Mouse (Mus musculus) limb, embryonic 12.5 days (tissue): ENCODE data around the gene Cercam. TPM values are rescaled to one million over a fixed set of nuclear protein-coding genes. Genes with fewer than 3 reads are reported as not detected.

Experiments
- ATAC-seq: fragments of 200-750 bp; cut with Nextera tagmentation; 2 replicates; pipeline ENCODE4 v1.8.0; 2017; ENCODE audit warnings: low read depth, moderate TSS enrichment; ENCODE audit not compliant: insufficient number of reproducible peaks, insufficient read depth, low FRiP score, low TSS enrichment
- H3K27ac ChIP-seq: fragments of 300-500 bp; sonication (generic); 2 replicates; pipeline ENCODE4 v1.5.1; 2016; ENCODE audit warnings: mild to moderate bottlenecking, moderate library complexity
- H3K27me3 ChIP-seq: fragments of 300-500 bp; sonication (generic); 2 replicates; pipeline ENCODE4 v1.6.1; 2016; ENCODE audit warnings: mild to moderate bottlenecking, moderate library complexity
- H3K36me3 ChIP-seq: fragments of 300-500 bp; sonication (generic); 2 replicates; pipeline ENCODE4 v1.6.1; 2016; ENCODE audit warnings: mild to moderate bottlenecking, moderate library complexity
- H3K4me1 ChIP-seq: fragments of 300-500 bp; sonication (generic); replicated peaks from 2 replicates; pipeline ENCODE4 v1.6.1; 2016
- H3K4me2 ChIP-seq: fragments of 300-500 bp; sonication (generic); 2 replicates; pipeline ENCODE4 v1.6.1; 2016; ENCODE audit warnings: mild to moderate bottlenecking, moderate library complexity
- H3K4me3 ChIP-seq: fragments of 300-500 bp; sonication (generic); replicated peaks from 2 replicates; pipeline ENCODE4 v1.5.1; 2016; ENCODE audit warnings: mild to moderate bottlenecking
- H3K9ac ChIP-seq: fragments of 300-500 bp; sonication (generic); replicated peaks from 2 replicates; pipeline ENCODE4 v1.6.1; 2016; ENCODE audit warnings: mild to moderate bottlenecking, moderate library complexity
- H3K9me3 ChIP-seq: fragments of 300-500 bp; sonication (generic); 2 replicates; pipeline ENCODE4 v1.6.1; 2016; ENCODE audit warnings: mild to moderate bottlenecking, moderate library complexity
- WGBS: fragments of 180-500 bp; shearing (Covaris S2); methylation state at CpG from one replicate; pipeline ENCODE4 v1.1.7; 2016; 5-methylcytosine and 5-hydroxymethylcytosine counted together
- polyA plus RNA-seq: library from polyadenylated mRNA; unstranded; fragments of >200 nt; fragmentation: Nextera tagmentation; extraction: Ambion mirVana; gene quantifications from 2 replicates; pipeline ENCODE4 v1.2.1, GENCODE M21; 2016

Gene Cercam
- polyA plus RNA-seq, 1 experiment from 2014 or later: 15.1 TPM

DNA sequence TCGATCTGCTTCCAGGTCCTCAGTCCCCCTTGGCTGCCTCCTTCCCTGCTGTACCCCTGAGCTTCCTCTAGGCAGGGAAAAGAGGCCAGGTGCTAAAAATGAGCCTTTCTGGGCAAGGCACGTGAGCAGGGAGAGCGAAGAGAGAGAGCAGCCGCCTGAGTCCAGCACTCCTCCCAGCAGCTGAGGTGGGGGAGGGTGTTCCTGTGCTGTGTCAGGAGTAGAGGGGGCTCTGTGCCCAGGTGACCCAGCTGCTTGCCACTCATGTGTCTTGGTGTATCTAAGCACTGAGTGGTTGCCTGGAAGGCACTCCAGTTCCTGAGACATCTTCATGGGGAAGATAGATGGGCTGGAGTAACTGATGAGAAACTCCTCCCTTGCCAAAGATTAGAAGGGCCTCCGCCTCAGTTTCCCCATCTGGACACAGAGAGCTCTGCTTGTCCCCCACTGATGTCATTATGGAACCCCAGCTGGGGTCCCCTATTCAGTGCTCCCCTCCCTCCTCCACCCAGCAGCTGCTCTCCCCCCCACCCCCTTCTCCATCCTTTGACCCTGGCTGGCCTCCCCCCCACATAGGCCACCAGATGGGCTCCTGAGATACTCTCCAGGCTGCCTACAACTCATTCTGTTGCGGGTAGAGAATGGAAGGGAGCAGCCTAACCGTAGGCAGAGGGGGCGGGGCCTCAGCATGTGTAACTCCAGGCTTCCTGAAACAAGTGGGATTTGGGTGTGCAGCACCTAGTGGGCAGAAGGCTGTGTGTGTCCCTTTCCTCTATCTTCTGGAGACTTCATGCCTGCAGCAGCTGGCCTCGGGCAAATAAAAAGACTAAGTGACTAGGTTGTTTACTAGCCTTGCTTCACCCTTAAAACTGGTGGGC is 25.5 kb upstream of the Cercam start:
- Histone ChIP-seq H3K27ac (no peak overlapping the region), H3K9ac (no peak overlapping the region), H3K4me3 (no peak overlapping the region), H3K4me1 (peaks cover 14% of the 10 kb centered on the region), H3K4me2 (no peak overlapping the region), H3K9me3 (no peaks in the 10 kb centered on the region), H3K36me3 (peaks cover 58% of the 10 kb centered on the region), H3K27me3 (peaks cover 60% of the 10 kb centered on the region)
- ATAC-seq: no peak
- WGBS: 63% methylated on average over 9 of the region's 9 CpGs

GRCm38 (mm10) chr2:29844115-29844514 is 24.8 kb upstream of the Cercam start:
- Histone ChIP-seq H3K9me3 (no peaks in the 10 kb centered on the region), H3K4me1 (peaks cover 14% of the 10 kb centered on the region), H3K9ac (no peak overlapping the region), H3K27me3 (peaks cover 66% of the 10 kb centered on the region), H3K36me3 (peaks cover 52% of the 10 kb centered on the region), H3K4me3 (no peak overlapping the region), H3K4me2 (no peak overlapping the region), H3K27ac (no peak overlapping the region)
- no peak for ATAC-seq
- 73% methylated on average over 2 of the region's 2 CpGs for WGBS

DNA sequence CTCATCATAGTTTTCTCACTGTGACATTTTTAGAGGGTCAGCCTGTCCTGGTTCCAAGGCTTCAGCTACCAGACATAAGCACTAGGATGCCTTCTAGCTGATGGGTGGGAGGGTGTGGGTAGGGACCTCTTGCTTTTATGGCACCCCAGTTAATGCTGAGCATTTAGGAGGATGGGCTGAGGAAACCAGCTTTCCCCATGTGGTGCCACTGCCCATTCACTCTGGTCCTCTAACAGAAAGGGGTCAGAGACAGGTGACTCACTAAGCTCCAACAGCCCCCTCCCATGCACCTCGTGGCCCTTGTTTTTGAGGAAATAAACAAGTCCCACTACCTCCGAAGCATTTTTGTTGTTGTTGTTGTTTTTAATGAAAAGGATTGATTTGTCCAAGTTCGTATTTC is 24.3 kb upstream of the Cercam start:
- H3K4me3 ChIP-seq: no peak overlapping the region

GRCm38 (mm10) chr2:29845636-29846035 is 23.3 kb upstream of the Cercam start:
- Histone ChIP-seq H3K9ac (peak overlapping the region; percentile 47; the same call in 1 of the 2 replicates), H3K4me2 (peak overlapping the region; percentile 59), H3K27me3 (peaks cover 77% of the 10 kb centered on the region), H3K4me3 (peak overlapping the region; percentile 38), H3K27ac (no peak overlapping the region), H3K36me3 (peaks cover 39% of the 10 kb centered on the region), H3K9me3 (no peaks in the 10 kb centered on the region), H3K4me1 (peaks cover 14% of the 10 kb centered on the region)
- ATAC-seq: no peak
- 4% methylated on average over 25 of the region's 25 CpGs for WGBS

More for the DNA sequence above, 24.3 kb upstream of the Cercam start:
- H3K9me3 ChIP-seq: no peaks in the 10 kb centered on the region
- 18% methylated on average over 3 of the region's 3 CpGs for WGBS
- H3K4me2 ChIP-seq: no peak overlapping the region
- H3K4me1 ChIP-seq: peaks cover 14% of the 10 kb centered on the region
- H3K9ac ChIP-seq: no peak overlapping the region
- no peak overlapping the region for H3K27ac ChIP-seq
- peaks cover 47% of the 10 kb centered on the region for H3K36me3 ChIP-seq
- H3K27me3 ChIP-seq: peaks cover 69% of the 10 kb centered on the region
- no peak for ATAC-seq

DNA sequence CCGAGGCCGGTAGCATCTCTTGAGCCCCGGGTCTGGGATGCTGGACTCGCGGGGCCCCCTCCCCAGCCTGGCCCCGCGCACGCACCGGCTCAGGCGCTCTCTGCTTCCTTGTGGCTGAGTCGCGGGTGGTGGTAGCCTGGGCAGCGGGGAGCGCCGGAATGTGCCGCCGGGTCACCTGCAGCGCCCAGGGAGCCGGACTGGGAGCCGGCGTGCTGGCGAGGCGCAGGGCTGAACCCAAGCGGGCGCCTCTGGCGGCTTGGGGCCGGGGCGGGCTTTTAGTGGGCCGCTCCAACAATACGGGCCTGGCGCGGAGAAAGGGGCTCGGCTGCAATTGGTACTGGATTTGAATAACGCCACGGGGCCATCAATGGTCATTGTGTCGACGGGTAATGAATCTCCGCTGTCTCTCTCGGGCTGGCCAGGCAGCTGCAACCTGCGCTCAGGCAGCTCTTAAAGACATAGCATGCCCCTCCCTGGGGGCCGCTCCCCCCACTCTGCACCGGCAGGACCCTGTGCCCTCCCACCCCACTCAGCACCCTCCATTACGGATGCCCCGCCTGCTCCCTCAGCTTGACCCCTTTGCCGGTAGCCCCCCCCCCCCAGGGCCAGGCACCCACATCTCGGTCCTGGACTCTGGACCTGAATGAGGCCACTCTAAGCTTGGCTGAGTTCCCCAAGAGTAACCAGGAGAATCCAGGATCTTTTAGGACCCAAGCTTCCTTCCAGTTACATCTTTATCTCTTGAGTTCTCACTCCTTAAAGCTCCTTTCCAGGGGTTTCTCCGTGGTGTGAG is 22.7 kb upstream of the Cercam start:
- H3K27me3 ChIP-seq: peaks cover 78% of the 10 kb centered on the region
- peak overlapping the region; percentile 47; the same call in 1 of the 2 replicates for H3K9ac ChIP-seq
- H3K36me3 ChIP-seq: peaks cover 33% of the 10 kb centered on the region
- no peak overlapping the region for H3K27ac ChIP-seq
- peak overlapping the region; percentile 59 for H3K4me2 ChIP-seq
- H3K9me3 ChIP-seq: no peaks in the 10 kb centered on the region
- ATAC-seq: peak; percentile 4; the same call in 1 of the 2 replicates
- 3% methylated on average over 47 of the region's 47 CpGs for WGBS
- H3K4me1 ChIP-seq: peaks cover 14% of the 10 kb centered on the region
- H3K4me3 ChIP-seq: peak overlapping the region; percentile 38

DNA sequence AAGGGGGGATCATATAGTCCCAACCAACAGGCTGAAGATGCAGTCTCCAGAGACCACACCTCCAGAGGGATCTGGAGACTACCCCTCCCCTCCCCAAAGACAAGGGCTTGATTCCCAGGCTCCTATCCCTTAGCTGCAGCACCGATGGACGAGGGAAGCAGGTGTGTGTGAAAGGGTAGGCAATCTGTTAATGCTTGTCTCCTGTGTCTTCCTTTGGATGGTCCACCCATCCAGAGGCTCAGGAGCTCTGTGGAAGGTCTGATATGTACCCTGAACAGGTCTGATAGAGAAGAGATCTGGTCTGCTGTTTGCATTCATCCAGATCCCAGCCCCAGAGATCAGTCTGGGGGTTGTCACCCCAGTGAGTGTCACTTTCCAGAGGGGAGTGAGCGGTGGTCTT is 22.1 kb upstream of the Cercam start:
- Histone ChIP-seq H3K4me2 (no peak overlapping the region), H3K27ac (no peak overlapping the region), H3K36me3 (peaks cover 27% of the 10 kb centered on the region), H3K4me3 (no peak overlapping the region), H3K9me3 (no peaks in the 10 kb centered on the region), H3K27me3 (peaks cover 78% of the 10 kb centered on the region), H3K9ac (no peak overlapping the region), H3K4me1 (peaks cover 14% of the 10 kb centered on the region)
- 38% methylated on average over 3 of the region's 3 CpGs for WGBS
- ATAC-seq: no peak

- Histone ChIP-seq H3K4me2 (no peak overlapping the region), H3K9ac (no peak overlapping the region), H3K4me3 (no peak overlapping the region), H3K27me3 (peaks cover 71% of the 10 kb centered on the region), H3K4me1 (peaks cover 14% of the 10 kb centered on the region), H3K9me3 (no peaks in the 10 kb centered on the region), H3K36me3 (0 out of 2 replicates have a peak, but pooled peaks cover 7% of the 10 kb centered on the region), H3K27ac (no peak overlapping the region)
- no peak for ATAC-seq
- WGBS: 82% methylated on average over 8 of the region's 8 CpGs
Observed at GRCm38 (mm10) chr2:29849041-29849440, 19.9 kb upstream of the Cercam start.

DNA sequence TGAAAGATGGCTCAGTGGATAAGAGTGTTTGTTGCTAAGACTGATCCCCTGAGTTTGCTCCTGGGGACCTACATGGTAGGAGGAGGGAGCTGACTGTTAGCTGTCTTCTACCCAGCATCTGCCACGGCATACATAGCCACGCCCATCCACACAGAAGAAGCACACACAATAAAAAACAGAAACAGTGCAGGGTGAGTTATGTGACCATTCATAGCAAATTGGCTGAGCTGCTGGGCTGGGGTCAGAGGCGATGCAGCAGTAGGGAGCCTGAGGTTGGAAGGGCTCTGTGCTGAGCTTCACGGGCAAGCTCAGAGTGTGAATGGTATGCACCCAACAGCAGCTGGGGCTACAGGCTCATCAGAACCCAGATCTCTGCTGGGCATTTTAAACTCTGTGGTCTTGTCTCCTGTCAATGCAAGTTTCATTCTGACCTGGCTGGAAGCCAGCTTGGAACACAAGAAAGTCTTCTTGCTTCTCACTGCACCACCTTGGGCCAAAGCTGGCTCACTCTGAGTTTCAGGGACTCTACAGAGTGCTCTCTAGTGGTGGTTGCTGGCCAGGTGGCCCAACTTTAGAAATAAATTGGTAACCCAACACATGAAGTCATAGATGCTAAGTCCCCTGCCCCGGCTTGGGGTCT is 19.0 kb upstream of the Cercam start:
- Histone ChIP-seq H3K27me3 (peaks cover 65% of the 10 kb centered on the region), H3K4me3 (no peak overlapping the region), H3K9me3 (no peaks in the 10 kb centered on the region), H3K9ac (no peak overlapping the region), H3K4me2 (no peak overlapping the region), H3K27ac (no peak overlapping the region), H3K4me1 (peaks cover 14% of the 10 kb centered on the region), H3K36me3 (no peaks in the 10 kb centered on the region)
- ATAC-seq: no peak
- 59% methylated on average over 5 of the region's 5 CpGs for WGBS

DNA sequence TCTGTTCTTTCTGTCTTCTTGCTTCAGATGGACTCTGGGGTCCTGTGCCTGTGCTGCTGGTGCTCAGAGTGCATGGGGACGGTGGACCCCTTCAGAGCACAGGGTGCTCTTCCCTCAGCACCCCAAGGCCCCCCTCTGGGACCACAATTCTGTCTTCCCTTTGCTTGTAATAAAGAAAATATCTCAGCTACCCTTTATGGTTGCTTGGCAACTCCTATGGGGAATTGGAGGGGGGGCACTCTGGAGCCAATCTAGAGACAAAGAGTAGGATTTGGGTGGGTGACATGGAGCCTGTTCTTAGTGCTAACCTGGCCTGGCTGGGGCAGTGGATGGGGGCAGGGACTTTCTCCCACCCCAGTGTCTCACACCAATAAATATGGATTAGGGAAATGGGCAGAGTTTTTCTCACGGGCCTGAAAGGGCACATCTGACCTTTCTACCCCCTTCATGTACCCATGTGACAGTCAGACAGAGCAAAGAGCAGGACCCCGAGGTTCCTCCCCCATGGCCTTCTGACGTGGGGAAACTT is 15.9 kb upstream of the Cercam start:
- H3K9me3 ChIP-seq: no peaks in the 10 kb centered on the region
- 52% methylated on average over 4 of the region's 4 CpGs for WGBS
- no peaks in the 10 kb centered on the region; the same call in 1 of the 2 replicates for H3K4me1 ChIP-seq
- H3K4me3 ChIP-seq: no peak overlapping the region
- H3K27me3 ChIP-seq: peaks cover 51% of the 10 kb centered on the region
- H3K27ac ChIP-seq: no peak overlapping the region
- H3K36me3 ChIP-seq: no peaks in the 10 kb centered on the region
- no peak overlapping the region for H3K9ac ChIP-seq
- H3K4me2 ChIP-seq: no peak overlapping the region
- ATAC-seq: no peak

DNA sequence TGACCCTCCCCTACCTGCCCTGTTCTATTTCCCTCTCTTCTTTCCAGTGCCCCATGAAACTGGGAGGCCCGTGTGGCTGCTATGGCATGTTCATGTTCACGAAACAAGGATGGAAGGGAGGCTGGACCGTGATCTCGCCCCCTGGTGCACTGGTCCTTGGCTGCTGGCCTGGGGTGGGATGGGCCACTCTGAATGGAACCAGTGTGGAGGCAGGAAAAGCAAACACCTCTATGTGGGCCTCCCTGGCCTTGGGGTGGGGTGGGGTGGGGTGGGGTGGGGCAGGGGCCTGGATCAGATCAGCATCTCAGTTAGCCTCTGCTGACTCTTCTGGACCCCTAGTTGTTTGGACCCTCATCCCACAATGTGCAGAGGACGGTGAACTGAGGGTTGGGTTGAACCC is 15.2 kb upstream of the Cercam start:
- H3K36me3 ChIP-seq: no peaks in the 10 kb centered on the region
- no peaks in the 10 kb centered on the region for H3K9me3 ChIP-seq
- 84% methylated on average over 5 of the region's 5 CpGs for WGBS
- no peak overlapping the region for H3K27ac ChIP-seq
- no peak overlapping the region for H3K4me3 ChIP-seq
- ATAC-seq: no peak
- H3K9ac ChIP-seq: no peak overlapping the region
- peaks cover 46% of the 10 kb centered on the region for H3K27me3 ChIP-seq
- H3K4me2 ChIP-seq: no peak overlapping the region
- no peaks in the 10 kb centered on the region; the same call in 1 of the 2 replicates for H3K4me1 ChIP-seq
